Mouse (Mus musculus) small intestine, adult 10 weeks (tissue): ENCODE measurements around the gene Pcdh11x. TPM values are rescaled to one million over a fixed set of nuclear protein-coding genes. Genes with fewer than 3 reads are reported as not detected.

Experiments used
- polyA plus RNA-seq: library from polyadenylated mRNA; stranded (reverse); fragments of 350-450 nt; fragmentation: Illumina TruSeq; extraction: RNeasy Lipid Tissue Mini Kit (QIAGEN cat#74804); gene quantifications from one replicate; pipeline ENCODE4 v1.2.3, GENCODE M21; 2014; ENCODE audit warnings: low replicate concordance

The Pcdh11x gene
- 0.04 TPM for polyA plus RNA-seq

DNA sequence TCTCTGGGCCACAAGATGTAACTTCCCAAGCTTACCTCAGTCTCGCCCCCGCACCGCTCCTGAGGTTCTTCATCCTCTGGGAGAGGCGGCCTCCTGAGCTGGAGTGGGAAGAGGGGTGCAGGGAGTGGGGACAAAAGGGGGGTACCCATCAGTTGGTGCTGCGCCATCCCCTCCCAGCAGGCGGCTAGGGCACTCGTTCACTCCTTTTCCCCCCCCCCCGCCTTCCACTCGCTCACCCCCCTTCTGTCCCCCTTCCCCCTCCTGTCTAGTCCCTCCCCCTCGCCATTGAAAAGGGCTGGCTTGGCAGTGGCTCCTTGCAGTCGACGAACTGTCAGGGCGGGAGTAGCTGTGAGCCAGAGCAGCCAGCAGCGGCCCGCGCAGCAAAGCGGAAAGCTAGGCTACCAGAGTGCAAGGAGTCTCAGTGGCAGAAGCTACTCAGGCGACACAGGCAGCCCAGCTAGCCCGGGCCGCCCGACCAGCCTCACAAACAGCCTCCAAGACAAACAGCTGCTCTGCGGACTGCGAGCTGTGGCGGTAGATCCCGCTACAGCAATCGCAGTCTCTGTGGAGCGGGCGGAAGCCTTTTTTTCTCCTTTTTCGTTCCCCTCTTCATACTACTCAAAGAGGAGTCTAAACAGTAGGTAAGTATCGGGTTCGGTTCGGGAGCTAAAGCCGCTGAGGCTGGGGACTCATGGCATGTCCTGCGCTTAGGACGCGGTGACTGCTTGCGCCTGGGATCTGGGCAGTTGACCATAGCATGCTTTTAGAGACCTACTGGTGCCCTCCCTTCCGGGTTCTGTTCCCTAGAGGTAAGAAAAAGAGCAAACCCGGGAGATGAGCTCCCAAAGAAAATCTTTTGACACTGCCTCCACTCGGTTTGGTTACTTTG, at the start of gene Pcdh11x:
Gene Pcdh11x (plus strand): TSS at position 249 of the 889 bp plus-strand sequence.

DNA sequence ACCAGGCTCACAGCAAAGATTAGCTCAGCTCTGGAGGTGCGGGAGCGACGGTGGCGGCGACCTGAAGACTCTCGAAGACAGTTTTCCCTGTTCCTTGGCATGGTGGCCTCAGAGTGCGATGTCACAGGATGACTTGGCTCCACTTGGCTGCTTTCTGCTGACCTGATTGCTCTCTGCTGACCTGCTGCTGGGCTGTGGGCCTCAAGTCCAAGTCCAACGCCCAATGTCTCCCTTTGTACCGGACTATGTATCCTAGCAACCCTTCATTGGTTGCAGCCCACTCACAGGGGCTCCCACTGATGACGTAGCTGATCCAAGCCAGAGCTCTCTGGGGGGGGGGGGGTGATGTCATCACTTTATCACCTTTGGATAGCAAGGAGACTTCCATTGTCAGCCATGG, 22.9 kb downstream of the Pcdh11x start, which contains the start of gene H2afb3:
Gene H2afb3 (minus strand): TSS at position 101 of the 400 bp plus-strand sequence.

Other genes with a start within 250 kb of the Pcdh11x start
- gene H2afb3, start 22.8 kb downstream of the Pcdh11x start, polyA plus RNA-seq: not detected